Mouse (Mus musculus) left cerebral cortex, adult 11 months (tissue): ENCODE results near the gene Fancg.
"Not testable (repeated sequence)": the region's sequence is repeated elsewhere in the genome, so short reads cannot be mapped to it uniquely, and the experiment has no call there.

Experiments
- DNase-seq: peaks from one replicate; pipeline ENCODE4 v3.0.0; 2022; ENCODE audit warnings: low spot score

The Fancg gene

GRCm38 (mm10) chr4:42999451-43000140, 10.7 kb downstream of the Fancg start:
- peak; percentile 57 for DNase-seq

DNA sequence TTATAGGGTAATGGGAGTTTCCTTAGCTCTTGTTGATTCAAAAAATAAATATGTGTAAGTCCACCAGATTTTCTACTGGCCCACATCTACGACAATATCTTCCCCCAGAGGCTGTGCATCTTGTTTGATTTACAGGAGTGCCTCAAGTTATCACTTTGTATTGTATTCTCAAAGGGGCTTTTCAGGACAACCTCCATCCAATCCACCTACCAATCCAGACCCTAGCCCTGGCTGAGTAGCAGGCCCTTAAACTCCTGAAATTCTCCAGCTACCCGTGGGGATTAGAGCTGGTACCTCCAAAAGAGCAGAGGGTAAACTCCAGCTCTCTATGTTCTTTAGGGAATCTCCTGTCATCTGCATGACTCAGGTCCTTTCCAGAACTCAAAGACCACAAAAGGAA, 12.3 kb downstream of the Fancg start:
- no peak for DNase-seq

- no peak for DNase-seq
Observed at GRCm38 (mm10) chr4:42988296-42988695, 22.0 kb downstream of the Fancg start.

DNA sequence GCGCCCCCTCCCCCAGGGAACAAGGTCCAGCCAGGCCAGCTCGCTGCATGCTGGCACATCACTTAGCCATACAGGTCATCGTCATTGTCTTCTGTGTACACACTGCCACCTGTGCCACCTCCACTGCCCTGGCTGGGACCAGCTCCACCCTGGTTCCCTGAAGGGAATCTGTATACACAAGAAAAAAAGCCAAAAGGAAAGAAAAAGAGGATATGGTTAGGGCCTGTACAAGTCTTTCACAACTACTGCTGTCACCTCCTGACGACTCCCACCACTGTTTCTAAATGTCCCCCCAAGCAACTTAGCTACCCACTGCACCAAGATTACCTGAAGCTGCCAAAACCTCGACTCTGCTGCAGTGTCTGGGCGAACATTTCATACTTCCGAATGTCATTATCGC, 29.8 kb downstream of the Fancg start:
- not testable (repeated sequence) for DNase-seq

DNA sequence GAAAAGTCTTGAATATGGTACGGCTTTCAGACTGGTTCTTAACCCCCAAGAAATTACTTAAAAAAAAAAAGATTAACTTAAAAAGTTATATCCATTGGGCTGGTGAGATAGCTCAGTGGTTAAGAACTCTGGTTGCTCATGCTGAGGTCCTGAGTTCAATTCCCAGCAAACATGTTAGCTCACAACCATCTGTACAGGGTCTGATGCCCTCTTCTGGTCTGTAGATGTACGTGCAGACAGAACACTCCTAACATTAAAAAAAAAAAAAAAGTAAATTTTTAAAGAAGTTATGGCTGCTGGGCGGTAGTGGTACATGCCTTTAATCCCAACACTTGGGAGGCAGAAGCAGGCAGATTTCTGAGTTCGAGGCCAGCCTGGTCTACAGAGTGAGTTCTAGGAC, 32.2 kb downstream of the Fancg start:
- DNase-seq, result no peak

DNA sequence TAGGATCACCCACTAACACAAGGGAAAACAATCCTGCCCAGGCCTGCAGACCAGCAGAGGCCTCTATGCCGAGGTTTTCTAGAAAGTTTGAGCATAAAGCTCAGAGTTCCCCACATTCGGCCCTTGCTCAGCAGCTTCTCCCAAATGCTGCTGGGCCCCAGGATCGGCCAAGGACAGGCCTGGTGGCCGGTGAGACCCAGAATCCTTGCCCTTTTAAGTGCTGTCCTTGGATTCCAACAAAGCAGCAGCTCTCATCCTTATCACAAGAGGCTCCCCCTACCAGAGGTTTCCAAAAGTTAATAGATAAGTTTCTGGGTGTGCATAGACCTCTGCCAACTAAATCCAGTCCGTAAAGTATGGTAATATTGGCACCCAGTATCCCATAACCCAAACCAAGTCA, 36.4 kb downstream of the Fancg start:
- DNase-seq, result no peak

DNA sequence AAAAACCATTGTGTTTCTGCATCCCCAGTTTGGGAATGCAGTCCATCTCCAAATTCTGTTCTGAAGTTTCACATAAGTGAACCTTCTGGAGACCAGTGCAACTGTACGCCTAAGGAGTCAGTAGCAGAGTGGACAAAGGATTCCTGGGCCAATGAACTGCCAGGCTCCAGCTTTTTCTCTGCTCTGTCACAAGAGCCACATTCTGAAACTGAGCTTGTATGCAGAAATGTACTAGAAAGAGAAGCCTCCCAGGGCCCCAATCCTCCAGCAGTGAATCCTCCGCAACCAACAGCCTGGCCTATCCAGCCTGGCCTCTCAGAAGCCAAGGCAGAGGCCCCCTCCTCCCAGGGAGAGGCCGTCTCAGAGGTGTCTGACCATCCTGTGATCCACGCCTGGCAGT, 37.4 kb downstream of the Fancg start:
- no peak for DNase-seq

- no peak for DNase-seq
Observed at GRCm38 (mm10) chr4:42969304-42969703, 41.0 kb downstream of the Fancg start, which contains the start of gene 1700022I11Rik. Gene 1700022I11Rik (plus strand): TSS chr4:42969604.

DNA sequence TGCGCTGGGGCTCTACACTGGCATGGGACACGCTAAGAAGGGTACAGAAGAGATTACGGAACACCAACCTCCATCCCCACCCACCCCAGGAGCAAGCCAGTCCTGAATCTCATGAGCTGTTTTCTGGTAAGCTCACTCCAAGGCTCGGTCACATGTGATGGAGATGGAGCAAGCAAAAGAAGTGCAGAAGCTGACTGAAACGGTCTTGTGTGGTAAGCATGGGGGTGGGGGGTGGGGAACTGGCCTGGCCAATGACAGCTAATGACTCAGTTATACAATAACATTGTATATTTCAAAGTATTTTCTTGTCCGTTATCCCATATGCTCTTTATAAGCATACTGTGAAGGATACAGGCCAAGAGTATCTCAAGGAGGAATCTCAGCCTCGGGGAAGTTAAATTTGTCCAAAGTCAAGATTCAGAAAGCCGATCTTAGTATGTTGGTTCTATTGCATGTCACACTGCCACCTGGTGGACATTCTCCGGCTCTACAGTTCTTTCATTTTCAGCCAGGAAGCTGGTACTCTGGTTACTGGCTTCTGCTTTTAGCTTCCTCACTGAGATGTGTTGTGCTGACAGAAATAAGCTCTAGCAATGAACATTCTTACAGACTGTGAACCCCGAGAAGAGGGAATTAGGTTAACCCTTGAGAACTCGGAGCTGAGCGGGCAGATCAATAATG, 45.1 kb downstream of the Fancg start:
- no peak for DNase-seq

GRCm38 (mm10) chr4:42963480-42963879, 46.8 kb downstream of the Fancg start:
- DNase-seq, result no peak

- no peak for DNase-seq
Observed at GRCm38 (mm10) chr4:42961592-42961991, 48.7 kb downstream of the Fancg start.

GRCm38 (mm10) chr4:42959382-42959781, 50.9 kb downstream of the Fancg start:
- DNase-seq, result no peak

DNA sequence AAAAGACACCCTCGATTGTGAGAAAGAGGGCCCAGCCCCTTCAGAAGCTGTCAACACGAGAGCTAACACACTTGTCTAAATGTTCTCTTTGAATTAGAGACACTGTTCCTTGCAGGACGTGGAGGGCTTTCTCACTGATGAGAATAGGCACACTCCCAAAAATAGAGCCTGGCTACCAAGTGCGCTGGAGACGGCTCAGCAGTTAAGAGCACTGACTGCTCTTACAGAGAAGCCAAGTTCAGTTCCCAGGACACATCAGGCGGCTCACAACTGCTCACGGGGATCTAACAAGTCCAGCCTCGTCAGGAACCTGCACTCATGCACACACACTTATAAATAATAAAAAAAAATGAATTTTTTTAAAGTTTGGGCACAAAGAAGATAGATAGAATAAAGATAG, 51.4 kb downstream of the Fancg start:
- no peak for DNase-seq

DNA sequence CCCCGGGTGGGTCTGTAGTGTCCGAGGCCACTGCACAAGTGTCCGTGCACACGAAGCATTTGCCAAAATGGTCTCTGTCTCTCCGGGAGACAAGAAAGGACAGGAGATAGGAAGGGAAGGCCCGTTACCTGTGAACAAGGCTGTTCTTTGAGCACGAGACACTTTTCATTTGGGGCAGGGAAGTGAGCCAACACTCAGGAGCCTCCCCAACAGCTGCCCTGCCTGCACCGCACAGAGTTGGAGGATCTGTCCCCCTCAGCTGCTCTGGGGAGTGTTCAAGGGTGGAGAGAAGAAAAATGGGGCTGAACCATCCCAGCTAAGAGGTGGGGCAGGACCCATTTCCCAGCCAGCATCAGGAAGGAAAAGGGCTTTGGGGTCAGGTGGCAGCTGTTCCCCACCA, 52.3 kb downstream of the Fancg start:
- DNase-seq, result no peak

GRCm38 (mm10) chr4:42957306-42957705, 53.0 kb downstream of the Fancg start:
- DNase-seq, result no peak

- DNase-seq, result no peak
Observed at GRCm38 (mm10) chr4:42956581-42956980, 53.7 kb downstream of the Fancg start.

DNA sequence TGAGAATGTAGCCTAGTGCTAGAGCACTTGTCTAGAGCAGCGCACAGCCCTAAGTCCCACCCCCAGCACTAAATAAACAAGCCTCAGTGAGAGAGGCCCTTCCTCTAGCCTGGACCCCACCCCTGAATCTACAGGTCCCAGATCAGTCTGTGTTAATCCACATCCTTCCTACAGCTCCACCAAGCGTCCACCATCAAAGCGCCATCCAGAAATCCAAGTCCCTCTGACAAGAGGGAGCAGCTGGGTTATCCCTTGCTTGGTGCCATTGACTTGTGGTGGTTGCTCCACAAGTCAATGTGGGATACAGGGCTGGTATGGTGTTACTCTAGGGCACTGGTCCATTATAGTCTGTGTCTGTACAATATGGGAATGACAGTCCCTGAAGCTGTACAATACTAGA, 55.1 kb downstream of the Fancg start:
- no peak for DNase-seq

DNA sequence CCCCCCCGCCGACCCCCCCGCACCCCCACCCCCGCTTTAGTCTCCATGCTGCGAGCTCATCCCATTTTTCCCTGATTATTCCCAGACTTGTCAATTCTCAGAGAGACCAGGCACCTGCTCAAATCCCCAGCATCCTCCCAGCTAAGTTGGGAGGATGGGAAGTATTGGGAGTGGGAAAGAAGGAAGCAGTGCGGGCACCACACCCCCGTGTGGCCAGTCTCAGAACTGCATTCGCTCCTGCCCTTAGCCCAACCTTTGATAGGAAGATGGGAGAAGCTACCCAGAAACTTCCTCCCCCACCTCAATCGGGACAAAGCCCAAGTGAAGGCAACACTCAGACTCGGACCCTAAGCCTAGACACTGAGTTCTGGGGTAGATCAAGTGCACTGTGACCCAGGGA, 56.0 kb downstream of the Fancg start:
- DNase-seq, result peak; percentile 74

GRCm38 (mm10) chr4:42953435-42954094, 56.7 kb downstream of the Fancg start:
- no peak for DNase-seq

GRCm38 (mm10) chr4:42952563-42952962, 57.7 kb downstream of the Fancg start:
- DNase-seq, result no peak
